Mouse (Mus musculus): ENCODE measurements at regions not wholly inside any gene's neighbourhood (a gene's known extent, or its start where the extent isn't known, plus 50 kb on each side); places are given as distances from the start of the nearest gene placed in this dataset.
A peak's percentile ranks its signal among the peaks of the same experiment; 100 is the strongest.

GRCm38 (mm10) chr8:125367374-125367773 is 202.2 kb downstream of the Sipa1l2 start:
- no peak for DNase-seq (ENCODE audit: low spot score in 2 of 2)

DNA sequence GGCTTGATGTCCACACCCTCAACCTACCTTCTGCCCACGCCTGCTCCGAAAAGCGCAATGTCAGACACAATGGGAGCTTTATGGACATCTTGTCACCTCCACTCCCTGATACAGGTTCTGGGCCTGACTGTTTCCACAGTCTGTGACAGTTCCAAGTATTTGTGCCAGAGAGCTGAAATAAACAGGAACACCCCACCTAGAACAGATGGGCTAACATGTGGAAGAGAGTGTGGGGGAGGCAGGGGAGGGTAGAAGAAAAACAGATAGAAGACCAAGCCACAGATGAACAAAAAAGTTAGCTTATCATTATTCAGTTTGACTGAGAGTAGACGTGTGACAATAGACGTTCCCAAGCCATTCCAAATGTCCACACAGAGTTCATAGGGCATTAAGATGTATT is 204.6 kb downstream of the Sipa1l2 start:
- peak; percentile 67 to 75 for DNase-seq (ENCODE audit: low spot score in 2 of 2)

- DNase-seq (ENCODE audit: low spot score in 2 of 2) = no peak
Measured at GRCm38 (mm10) chr8:125359456-125359855, 210.2 kb downstream of the Sipa1l2 start.

GRCm38 (mm10) chr8:125357759-125358158 is 211.8 kb downstream of the Sipa1l2 start:
- DNase-seq (ENCODE audit: low spot score in 2 of 2) = no peak

- DNase-seq (ENCODE audit: low spot score in 2 of 2) = no peak
Measured at GRCm38 (mm10) chr8:125355059-125355509, 214.5 kb downstream of the Sipa1l2 start.

DNA sequence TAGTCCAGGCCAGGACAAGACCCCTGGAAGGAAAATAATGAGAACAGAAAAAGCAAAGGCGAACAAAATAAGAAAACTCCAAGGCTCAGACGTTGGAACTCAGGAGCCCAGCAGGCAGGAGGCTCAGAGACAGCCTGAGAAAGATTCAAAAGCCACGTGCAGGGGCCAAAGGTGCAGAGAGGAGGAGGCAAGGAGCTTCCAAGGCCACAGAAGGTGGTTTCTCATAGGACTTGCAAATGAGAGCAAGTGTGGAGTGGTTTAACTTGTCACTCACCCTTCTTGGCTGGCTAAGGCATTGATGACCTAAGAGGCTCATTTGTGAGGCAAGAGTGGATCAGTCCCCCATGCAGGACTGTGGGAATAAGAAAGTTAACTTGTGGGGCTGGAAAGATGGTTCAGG is 217.3 kb downstream of the Sipa1l2 start:
- no peak for DNase-seq (ENCODE audit: low spot score in 2 of 2)

DNA sequence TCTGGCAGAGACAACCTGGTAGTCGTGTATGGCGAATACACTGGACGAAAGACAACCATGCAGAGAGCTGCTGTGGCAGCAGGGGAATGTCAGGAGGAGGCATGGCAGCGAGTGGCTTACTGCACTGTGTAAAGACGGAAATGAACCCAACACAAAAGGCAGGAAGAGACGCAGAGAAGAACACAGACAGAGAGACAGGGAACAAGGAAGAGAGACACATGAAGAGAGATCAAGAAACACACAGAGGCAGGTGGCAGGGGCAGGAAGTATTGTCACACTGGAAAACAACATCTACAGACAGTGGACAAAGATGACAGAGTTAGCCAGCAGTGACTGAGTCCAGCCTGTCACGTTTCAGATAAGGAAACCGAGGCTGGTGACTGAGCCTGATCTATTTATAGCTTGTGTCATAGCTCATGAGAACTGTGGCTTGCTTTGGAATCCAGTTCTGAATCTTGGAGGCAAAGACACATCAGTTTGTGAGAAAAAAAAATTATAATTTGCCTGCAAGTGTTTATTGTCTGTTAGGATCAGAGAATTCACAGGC is 218.0 kb downstream of the Sipa1l2 start:
- no peak for DNase-seq (ENCODE audit: low spot score in 2 of 2)

- DNase-seq (ENCODE audit: low spot score in 2 of 2) = no peak
Measured at GRCm38 (mm10) chr8:125349290-125350025, 220.2 kb downstream of the Sipa1l2 start.

DNA sequence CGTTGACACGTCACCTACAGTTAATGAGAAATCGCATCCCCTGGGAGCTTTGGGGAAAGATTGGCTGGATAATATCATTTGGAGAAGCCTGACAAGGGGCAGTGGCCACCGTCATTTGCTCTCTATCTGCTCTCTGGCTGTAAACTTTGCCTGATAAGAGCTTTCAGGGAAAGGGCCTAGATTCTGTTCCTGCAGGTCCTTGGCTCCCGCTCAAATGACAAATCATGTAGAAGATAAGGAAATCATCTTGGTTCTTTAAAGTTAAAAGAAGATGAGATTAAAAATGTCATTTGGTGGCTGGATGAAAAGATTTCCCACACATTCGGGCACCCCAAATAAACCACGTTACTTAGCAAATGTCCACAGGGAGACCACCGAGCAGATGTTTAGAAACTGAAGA is 223.4 kb downstream of the Sipa1l2 start:
- no peak for DNase-seq (ENCODE audit: low spot score in 2 of 2)

GRCm38 (mm10) chr8:125345571-125345970 is 224.0 kb downstream of the Sipa1l2 start:
- peak in 1 of 2 experiments; percentile 29 for DNase-seq (ENCODE audit: low spot score in 2 of 2)

DNA sequence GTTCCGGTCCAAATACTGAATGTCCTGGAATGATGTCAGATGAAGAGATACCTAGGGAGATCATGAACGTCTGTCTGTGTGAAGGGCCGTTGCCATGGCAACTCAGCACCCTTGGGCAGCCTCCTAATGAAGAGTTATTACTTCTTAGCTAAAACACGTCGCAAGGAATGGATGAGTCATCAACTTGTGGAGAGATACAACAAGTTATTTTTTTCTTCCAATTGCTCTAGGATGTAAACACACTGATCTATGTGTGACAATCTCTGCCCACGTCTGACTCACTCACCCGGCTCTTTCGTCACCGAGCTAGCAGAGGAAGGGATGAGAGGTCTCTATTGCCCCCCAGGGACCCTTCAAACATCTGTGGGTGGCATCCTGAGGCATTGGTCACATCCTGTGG is 225.7 kb downstream of the Sipa1l2 start:
- no peak for DNase-seq (ENCODE audit: low spot score in 2 of 2)

- no peak for DNase-seq (ENCODE audit: low spot score in 2 of 2)
Measured at GRCm38 (mm10) chr8:125342521-125342920, 227.1 kb downstream of the Sipa1l2 start.

GRCm38 (mm10) chr8:125341606-125342005 is 228.0 kb downstream of the Sipa1l2 start:
- no peak for DNase-seq (ENCODE audit: low spot score in 2 of 2)

DNA sequence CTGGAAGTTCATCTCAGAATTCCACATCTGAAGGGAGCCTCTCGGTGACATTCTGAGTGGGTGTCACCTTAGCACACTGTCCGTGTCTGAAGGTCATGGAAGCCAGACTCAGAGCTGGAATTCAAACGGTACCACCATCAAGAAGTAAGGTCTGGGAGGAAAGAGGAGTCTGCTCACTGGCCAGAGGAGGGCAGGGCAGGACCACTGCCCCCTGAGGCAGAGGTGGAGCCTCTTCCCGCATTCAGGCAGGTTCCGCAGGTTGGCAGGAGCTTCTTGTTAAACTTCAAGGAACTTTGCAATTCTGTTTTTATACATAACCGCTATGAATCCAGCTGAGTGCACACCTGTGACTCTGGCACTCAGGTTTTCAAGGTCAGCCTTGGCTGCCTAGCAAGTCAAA is 231.4 kb downstream of the Sipa1l2 start:
- DNase-seq (ENCODE audit: low spot score in 2 of 2) = no peak

DNA sequence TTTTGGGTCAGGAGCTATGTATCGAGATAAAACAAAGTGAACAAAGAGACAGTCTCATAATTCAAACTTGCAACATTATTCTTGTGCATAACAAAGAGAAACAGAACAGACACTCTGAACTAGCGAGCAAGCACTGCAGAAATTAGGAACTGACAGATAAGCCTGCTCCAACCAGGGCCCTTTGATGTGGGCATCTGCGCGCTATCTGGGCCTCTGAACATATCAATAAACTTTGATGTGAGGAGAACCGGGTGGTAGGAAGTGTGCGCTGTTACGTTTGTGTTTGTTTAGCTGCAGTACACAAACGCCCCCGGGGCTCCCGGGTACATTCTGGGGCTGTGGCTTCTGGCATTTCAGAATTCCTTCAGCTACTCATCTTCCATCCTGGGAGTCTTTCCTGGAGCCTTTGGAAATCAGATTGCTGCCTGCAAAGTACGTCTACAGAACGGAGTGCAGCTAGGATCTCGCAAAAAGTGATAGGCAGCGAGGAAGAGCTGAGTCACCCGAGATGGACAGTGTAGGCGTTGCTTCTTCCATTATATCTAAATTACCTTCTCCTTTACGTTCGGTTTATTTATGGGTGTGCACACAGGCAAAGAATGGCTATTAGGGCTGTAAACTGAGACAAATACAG is 232.0 kb downstream of the Sipa1l2 start:
- DNase-seq (ENCODE audit: low spot score in 2 of 2) = no peak

- no peak for DNase-seq (ENCODE audit: low spot score in 2 of 2)
Measured at GRCm38 (mm10) chr8:125336799-125337198, 232.8 kb downstream of the Sipa1l2 start.

GRCm38 (mm10) chr8:125335575-125336370 is 233.8 kb downstream of the Sipa1l2 start:
- DNase-seq (ENCODE audit: low spot score in 2 of 2) = no peak

- DNase-seq (ENCODE audit: low spot score in 2 of 2) = no peak
Measured at GRCm38 (mm10) chr8:125335171-125335570, 234.4 kb downstream of the Sipa1l2 start.

GRCm38 (mm10) chr8:125330638-125331037 is 239.0 kb downstream of the Sipa1l2 start:
- no peak for DNase-seq (ENCODE audit: low spot score in 2 of 2)

GRCm38 (mm10) chr8:125328650-125329049 is 241.0 kb downstream of the Sipa1l2 start:
- DNase-seq (ENCODE audit: low spot score in 2 of 2) = no peak

- DNase-seq (ENCODE audit: low spot score in 2 of 2) = no peak
Measured at GRCm38 (mm10) chr8:125327551-125328262, 241.9 kb downstream of the Sipa1l2 start.
